Mouse (Mus musculus) right cerebral cortex, postnatal 4 days (tissue): Measurements from ENCODE around the gene Rhox7b.
"Not testable (repeated sequence)": the region's sequence is repeated elsewhere in the genome, so short reads cannot be mapped to it uniquely, and the experiment has no call there.

Experiments
- DNase-seq: peaks from one replicate; pipeline ENCODE4 v3.0.0-alpha.2; 2022

Gene Rhox7b

DNA sequence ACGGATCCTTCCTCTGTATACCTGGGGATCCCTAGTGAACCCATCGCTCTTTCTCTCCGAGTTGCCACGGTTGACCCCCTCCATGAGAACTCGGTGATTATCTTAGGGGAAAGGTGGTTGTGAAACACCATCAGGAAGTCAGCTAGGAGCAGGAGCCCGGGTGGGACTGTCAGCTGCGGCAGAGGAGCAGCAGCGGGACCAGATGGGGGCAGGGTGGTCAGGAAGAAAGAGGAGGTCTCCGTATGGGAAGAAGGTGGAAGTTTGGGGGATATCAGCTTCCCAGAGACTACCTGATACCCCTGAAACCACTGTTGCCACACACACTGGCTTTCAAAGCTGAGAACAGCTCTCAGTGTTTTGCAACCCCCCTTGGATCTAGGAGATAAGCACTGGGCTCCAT is at the start of gene Rhox7b:
Gene Rhox7b, minus strand, starts transcription at position 101 of the 400 bp plus-strand sequence.
- not testable (repeated sequence) for DNase-seq

DNA sequence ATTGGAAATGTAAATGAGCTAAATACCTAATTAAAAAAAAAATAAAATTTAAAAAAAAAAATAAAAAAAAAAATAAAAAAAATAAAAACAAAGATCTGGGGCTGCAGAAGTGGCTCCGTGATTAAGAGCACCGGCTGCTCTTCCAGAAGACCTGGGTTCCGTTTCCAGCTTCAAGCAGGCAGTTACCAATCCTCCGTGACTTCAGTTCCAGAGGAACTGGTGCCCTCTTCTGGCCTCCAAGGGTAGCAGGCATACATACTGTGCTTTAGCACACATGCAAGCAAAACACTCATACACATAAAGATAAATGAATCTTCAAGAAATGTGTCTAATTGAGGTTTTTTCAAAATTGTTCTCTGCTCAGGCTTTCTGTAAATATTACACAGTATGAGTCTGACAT is 19.3 kb upstream of the Rhox7b start:
- DNase-seq, result no peak

DNA sequence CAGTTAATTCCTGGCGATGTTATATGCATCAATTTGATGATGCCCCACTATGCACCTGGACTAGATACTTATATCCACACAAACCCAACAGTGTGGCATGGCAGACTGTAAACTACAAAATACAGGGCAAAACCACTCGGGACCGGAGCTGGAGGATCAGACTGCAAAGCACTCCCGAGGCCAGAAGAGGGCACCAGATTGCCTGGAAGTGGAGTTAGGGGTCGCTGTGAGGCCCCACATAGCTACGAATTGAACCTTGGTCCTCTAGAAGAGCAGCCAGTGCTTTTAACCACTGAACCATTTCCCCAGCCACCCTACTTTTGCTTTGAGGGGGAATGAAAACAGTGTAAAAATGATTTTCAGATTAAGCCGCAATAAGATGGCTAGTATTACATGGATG is 11.5 kb upstream of the Rhox7b start:
- no peak for DNase-seq

DNA sequence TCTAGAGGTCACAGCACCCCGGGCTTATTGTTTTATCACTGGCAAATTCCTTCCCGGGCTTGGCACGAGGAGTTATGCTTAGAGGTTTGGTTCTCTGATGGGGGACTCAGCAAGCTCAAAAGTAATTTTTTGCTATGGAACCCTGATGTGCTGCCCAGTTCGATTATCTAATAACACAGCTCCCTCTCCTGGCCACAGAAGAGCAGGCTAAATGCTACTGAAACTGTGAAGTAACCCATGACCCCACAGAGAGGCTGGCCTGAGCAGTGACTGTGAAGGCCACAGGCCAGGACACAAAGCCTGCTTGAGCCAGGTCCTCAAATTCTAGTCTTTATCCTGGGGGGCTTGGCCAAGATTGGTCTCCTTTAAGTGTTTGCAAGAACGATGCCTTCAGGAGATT is 6.7 kb upstream of the Rhox7b start:
- DNase-seq, result no peak

DNA sequence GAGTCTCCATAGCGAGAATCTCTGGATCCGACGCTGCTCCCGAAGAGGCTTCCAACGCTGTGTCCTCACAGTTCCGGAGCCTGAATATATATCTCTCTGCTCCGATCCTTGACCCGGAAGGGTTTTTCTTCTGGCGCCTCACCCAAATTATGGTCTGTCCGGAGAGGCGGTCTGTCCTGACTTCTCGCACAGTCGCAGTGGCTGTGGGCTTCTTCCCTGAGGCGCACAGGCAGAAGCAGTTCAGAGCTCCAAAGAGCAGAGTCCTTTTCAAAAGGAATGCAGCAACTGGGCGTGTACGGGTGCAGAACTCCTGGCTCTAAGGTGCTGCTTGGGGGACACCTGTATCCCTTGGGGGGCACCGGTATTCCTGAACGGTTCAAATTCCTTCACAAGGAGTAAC is 4.6 kb upstream of the Rhox7b start, which contains the start of gene Rhox9:
Gene Rhox9, minus strand, starts transcription at position 101 of the 400 bp plus-strand sequence.
- DNase-seq, result not testable (repeated sequence)

DNA sequence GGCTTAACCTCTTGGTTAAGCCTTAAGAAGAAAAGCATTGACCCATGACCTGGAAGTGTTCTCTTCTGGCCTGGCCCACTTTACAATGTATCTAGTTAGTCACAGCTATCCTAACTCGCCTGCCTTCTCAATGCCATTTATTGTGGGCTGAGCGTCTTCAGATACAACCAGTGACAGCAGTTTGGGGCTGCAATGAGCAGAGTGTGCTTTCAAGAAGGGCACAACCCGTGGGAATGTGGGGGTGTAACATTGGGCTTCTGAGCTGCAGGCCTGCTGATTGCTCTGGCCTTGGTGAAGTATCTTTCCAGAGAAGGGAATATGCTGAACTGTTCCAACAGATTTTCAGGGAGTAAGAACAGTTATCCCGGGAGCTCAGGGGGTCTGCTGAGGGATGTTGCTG is 18.2 kb downstream of the Rhox7b start, which contains the start of gene Rhox8:
Gene Rhox8, minus strand, starts transcription at position 101 of the 400 bp plus-strand sequence.
- DNase-seq, result no peak

DNA sequence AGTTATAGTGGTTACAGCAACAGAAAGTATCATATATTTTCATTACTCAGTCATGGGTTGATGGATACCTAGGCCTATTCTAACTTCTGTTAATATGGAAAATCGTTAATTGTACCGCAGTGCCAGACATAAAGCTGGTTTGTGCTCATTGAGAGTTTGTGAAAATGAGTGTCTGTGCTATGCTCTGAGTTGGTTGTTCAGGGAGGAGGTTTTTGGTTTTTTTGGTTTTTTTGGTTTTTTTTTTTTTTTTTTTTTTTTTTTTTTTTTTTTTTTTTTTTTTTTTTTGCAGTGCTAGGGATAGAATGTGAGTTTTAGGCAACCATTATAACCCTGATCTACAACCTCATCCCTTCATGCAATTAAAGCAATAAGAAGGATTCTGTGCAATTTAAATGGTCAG is 25.4 kb downstream of the Rhox7b start:
- no peak for DNase-seq
